Mouse (Mus musculus): ENCODE data around the gene Fbxl15. TPM values are rescaled to one million over a fixed set of nuclear protein-coding genes. Genes with fewer than 3 reads are reported as not detected.

The Fbxl15 gene
- 10 to 100 TPM; 27.0 to 29.6 TPM for total RNA-seq (2021)
- long read RNA-seq, experiment 1, transcript Fbxl15-201 (4 exons, 1,348 nt), result major isoform, 17 of 33 reads
- long read RNA-seq, experiment 1, partial matches to known transcripts, result 14 of 33 reads
- long read RNA-seq, experiment 1, other reads (novel, unspliced or antisense), result 2 of 33 reads
- long read RNA-seq, experiment 2, transcript Fbxl15-201 (4 exons, 1,348 nt), result major isoform, 11 of 25 reads
- long read RNA-seq, experiment 2, partial matches to known transcripts, result 12 of 25 reads
- long read RNA-seq, experiment 2, other reads (novel, unspliced or antisense), result 2 of 25 reads

GRCm38 (mm10) chr19:46328081-46329030 lies at the start of gene Fbxl15:
Gene Fbxl15, plus strand, starts transcription at chr19:46328184.
- Histone ChIP-seq H3K27ac (peak within 1 kb of the TSS; percentile 87), H3K4me3 (peak within 1 kb of the TSS; percentile 63)
- peak; percentile 94 for DNase-seq (ENCODE audit: extremely low spot score in 1 of 2, low spot score in 2 of 2)
- intact Hi-C loops (cut with DNase I), result loop anchor here (2.0 kb wide), 1 partner anchor 20 kb away; no protein-coding TSS in a partner anchor
- TF ChIP-seq CTCF (IDR thresholded peaks at IDR 0.05), result no peak

DNA sequence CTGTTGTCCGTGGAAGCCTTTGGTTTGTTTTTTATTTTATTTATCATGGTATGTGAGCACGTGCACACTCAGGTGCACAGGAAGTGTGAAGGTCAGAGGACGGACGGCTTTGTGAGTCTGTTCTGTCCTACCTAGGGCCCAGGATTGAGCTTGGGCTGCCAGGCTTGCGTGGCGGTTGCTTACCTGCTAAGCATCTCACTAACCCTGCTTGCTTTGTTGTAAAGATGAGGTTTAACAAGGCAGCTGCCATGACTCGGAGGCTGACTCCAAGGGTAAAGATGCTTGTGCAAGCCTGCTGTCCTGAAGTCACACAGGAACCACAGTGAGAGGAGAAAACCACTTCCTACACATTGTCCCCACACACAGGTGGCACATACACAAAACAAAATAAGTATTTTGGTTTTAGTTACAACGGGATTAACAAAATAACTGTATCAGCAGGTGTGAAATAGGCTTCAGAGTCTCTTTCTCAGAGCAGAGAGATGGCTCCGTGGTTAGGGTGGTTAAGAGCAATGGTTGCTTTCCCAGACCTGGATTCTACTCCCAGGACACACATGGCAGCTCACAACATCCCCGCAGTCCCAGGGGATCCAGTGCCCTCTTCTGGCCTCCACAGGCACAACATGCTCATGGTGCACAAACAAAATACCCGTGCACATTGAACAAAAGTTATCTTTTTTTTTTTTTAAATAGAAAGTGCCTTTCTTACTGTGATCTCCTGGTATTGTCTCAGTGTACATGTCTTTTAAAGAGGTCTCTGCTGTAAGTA lies 45.7 kb upstream of the Fbxl15 start:
- Histone ChIP-seq H3K4me3 (no peak overlapping the region), H3K27ac (no peak overlapping the region)
- TF ChIP-seq CTCF (IDR thresholded peaks at IDR 0.05), result no peak; the same call in 1 of the 2 replicates
- intact Hi-C loops (cut with DNase I), result no loop called here
- DNase-seq (ENCODE audit: extremely low spot score in 1 of 2, low spot score in 2 of 2), result no peak

- no peak for DNase-seq (ENCODE audit: extremely low spot score in 1 of 2, low spot score in 2 of 2)
- TF ChIP-seq CTCF (IDR thresholded peaks at IDR 0.05), result no peak
- no peak overlapping the region for H3K27ac ChIP-seq
- intact Hi-C loops (cut with DNase I), result no loop called here
- H3K4me3 ChIP-seq, result no peak overlapping the region
Measured at GRCm38 (mm10) chr19:46284686-46285085, 43.3 kb upstream of the Fbxl15 start.

GRCm38 (mm10) chr19:46285631-46286030 lies 42.4 kb upstream of the Fbxl15 start:
- intact Hi-C loops (cut with DNase I), result no loop called here
- DNase-seq (ENCODE audit: extremely low spot score in 1 of 2, low spot score in 2 of 2), result no peak
- no peak for TF ChIP-seq CTCF (IDR thresholded peaks at IDR 0.05)
- Histone ChIP-seq H3K27ac (no peak overlapping the region), H3K4me3 (no peak overlapping the region)

DNA sequence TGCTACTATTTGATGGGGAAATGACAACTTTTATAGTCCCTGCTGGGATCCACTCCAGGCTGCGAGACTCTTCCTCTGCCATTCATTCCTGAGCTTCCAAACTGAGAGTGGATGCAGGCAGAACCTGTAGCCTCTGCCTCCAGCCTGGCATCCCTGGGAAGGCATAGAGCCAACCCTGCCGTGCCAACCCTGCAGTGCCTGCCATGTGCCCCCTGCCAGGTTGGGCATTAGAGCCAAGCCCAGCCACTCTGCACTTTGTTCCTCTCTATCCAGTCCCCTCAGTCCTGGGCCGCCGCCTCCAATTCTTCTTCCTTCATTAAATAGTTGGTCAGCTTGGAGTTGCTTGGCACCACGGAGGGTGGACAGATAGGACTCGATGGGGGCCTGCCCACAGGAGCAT lies 41.9 kb upstream of the Fbxl15 start:
- Histone ChIP-seq H3K27ac (no peak overlapping the region), H3K4me3 (no peak overlapping the region)
- intact Hi-C loops (cut with DNase I), result no loop called here
- DNase-seq (ENCODE audit: extremely low spot score in 1 of 2, low spot score in 2 of 2), result no peak
- TF ChIP-seq CTCF (IDR thresholded peaks at IDR 0.05), result no peak

DNA sequence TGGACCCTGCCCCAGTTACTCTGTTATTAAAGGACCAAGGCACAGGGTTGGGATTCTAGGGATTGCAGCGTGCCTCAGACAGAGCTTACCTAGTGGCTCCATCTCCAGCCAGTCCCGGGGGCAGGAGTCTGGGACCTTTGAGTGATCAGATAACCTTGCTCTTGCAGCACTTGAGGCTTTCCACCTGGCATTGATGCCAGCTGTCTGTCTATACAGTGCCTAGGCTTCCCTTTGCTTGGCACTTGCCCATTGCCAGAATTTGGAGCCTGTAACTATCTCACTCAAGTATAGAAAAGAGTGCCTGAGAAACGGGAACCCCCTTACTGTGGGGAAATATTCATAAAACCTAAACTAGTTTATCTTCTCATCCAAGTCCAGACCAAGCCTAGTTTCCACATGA lies 41.1 kb upstream of the Fbxl15 start:
- intact Hi-C loops (cut with DNase I), result no loop called here

DNA sequence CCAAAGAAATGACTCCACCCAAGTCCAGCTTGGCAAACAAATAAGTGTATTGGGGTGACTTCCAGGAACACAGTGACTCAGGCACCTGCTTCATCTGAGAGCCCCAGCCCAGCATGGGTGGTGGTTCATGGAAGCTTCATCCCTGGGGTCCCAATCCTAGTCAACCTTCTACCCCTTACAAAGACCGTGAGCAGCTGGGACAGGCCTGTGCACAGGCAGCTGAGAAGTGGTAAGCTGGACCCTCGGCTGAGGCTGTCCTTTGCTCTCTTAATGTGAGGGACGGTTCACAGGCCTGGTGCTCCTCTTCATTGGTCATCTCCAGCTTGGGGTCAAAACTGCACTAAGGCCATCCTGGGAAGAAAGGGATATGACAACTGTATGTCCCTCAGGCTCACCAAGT lies 40.4 kb upstream of the Fbxl15 start:
- Histone ChIP-seq H3K27ac (no peak overlapping the region), H3K4me3 (no peak overlapping the region)
- intact Hi-C loops (cut with DNase I), result no loop called here
- DNase-seq (ENCODE audit: extremely low spot score in 1 of 2, low spot score in 2 of 2), result no peak
- no peak for TF ChIP-seq CTCF (IDR thresholded peaks at IDR 0.05)

More for the DNA sequence above, 41.1 kb upstream of the Fbxl15 start:
- no peak overlapping the region for H3K4me3 ChIP-seq
- TF ChIP-seq CTCF (IDR thresholded peaks at IDR 0.05), result no peak
- DNase-seq (ENCODE audit: extremely low spot score in 1 of 2, low spot score in 2 of 2), result no peak
- H3K27ac ChIP-seq, result no peak overlapping the region

GRCm38 (mm10) chr19:46290535-46291105 lies 37.4 kb upstream of the Fbxl15 start:
- no peak for TF ChIP-seq CTCF (IDR thresholded peaks at IDR 0.05)
- Histone ChIP-seq H3K27ac (no peak overlapping the region), H3K4me3 (no peak overlapping the region)
- intact Hi-C loops (cut with DNase I), result no loop called here
- DNase-seq (ENCODE audit: extremely low spot score in 1 of 2, low spot score in 2 of 2), result no peak

DNA sequence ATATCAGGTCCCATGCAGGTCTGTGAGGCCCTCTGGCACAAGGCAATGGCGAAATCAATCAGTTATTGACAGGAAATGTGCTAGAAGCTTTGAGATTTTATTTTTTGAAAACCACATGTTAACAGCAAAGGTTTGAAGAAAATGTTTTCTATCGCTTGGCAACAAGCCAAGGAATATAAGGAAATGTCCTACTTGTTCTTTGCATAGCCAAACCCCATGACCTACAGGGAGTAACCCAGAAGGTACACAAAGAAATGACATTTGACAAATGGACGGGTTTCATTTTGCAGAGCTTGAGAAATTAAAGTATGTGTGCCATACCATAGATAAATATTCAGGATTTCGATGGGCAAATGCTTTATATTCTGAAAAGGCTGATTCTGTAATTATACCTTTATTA lies 31.0 kb upstream of the Fbxl15 start:
- no peak for DNase-seq (ENCODE audit: extremely low spot score in 1 of 2, low spot score in 2 of 2)
- TF ChIP-seq CTCF (IDR thresholded peaks at IDR 0.05), result no peak
- H3K27ac ChIP-seq, result no peak overlapping the region
- no peak overlapping the region for H3K4me3 ChIP-seq
- intact Hi-C loops (cut with DNase I), result no loop called here

DNA sequence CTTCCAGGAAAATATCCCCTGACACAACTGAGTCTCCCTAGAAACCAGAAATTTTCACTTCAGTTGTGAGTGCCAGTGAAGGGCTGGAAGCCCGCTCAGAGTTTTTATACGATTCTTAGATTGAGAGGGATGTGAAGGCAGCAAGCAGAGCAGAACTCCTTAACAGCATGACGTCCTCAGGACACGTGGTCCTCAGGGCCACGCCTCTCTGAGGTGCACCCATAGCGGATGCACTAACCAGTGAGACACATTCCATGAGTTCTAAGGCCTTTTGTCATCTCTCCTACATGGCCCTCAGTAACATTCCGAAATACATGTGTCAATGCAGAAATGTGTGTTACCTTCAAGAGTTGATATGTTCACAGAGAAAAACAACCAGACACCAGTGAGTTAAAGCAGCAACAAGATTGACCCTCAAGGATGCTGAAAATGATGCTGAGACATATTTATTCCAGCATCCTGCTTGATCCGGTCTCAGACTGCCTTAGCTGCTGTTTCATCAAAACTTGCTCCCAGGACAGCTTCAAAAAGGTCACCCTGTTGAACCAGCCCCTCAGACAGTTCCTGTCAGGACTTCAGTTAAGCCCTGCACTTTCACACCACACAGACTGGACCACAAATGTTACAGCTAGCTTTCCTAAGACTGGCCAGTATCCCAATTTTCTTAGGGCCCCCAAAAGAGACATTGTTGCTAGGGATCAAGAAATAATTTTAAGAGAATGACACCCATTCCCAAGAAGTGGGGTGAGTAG lies 27.5 kb upstream of the Fbxl15 start:
- TF ChIP-seq CTCF (IDR thresholded peaks at IDR 0.05), result no peak
- intact Hi-C loops (cut with DNase I), result loop anchor here (5.0 kb wide), 1 partner anchor 152 kb away; no protein-coding TSS in a partner anchor
- Histone ChIP-seq H3K4me3 (no peak overlapping the region), H3K27ac (no peak overlapping the region)
- DNase-seq (ENCODE audit: extremely low spot score in 1 of 2, low spot score in 2 of 2), result no peak

DNA sequence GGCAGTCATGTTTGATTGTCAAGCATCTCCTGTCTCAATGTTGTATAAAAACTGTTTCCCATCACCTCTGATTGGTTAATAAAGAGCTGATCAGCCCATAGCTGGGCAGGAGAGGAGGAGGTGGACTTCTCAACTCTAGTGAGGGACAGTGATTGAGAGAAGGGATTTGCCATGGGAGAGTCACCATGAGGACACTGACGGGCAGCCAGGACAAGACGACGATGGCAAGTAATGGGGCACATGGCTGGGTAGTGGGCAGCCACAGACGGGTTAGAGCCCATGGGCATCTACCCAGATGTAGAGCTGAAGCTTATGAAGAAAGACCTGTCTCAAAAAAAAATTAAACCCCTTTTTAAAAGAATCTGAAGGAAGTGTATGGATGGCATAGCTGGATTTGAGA lies 25.4 kb upstream of the Fbxl15 start:
- no peak for TF ChIP-seq CTCF (IDR thresholded peaks at IDR 0.05)
- H3K4me3 ChIP-seq, result no peak overlapping the region
- no peak for DNase-seq (ENCODE audit: extremely low spot score in 1 of 2, low spot score in 2 of 2)
- intact Hi-C loops (cut with DNase I), result loop anchor here (5.0 kb wide), 1 partner anchor 150 kb away; no protein-coding TSS in a partner anchor
- H3K27ac ChIP-seq, result no peak overlapping the region

Measured in left cerebral cortex, adult 2 months (tissue).